Mouse (Mus musculus): ENCODE measurements around the gene Hist1h2bn. TPM values are rescaled to one million over a fixed set of nuclear protein-coding genes. Genes with fewer than 3 reads are reported as not detected.
"Not testable (repeated sequence)": the region's sequence is repeated elsewhere in the genome, so short reads cannot be mapped to it uniquely, and the experiment has no call there.

The Hist1h2bn gene
- total RNA-seq, 1 experiment from 2014 or later = 105 TPM

GRCm38 (mm10) chr13:21722993-21723836 is 30.7 kb upstream of the Hist1h2bn start:
- ATAC-seq (ENCODE audit: extremely low read depth, insufficient number of reproducible peaks, low FRiP score, poor library complexity, severe bottlenecking) = no peak

- no peak for ATAC-seq (ENCODE audit: extremely low read depth, insufficient number of reproducible peaks, low FRiP score, poor library complexity, severe bottlenecking)
Measured at GRCm38 (mm10) chr13:21727948-21728572, 25.9 kb upstream of the Hist1h2bn start.

DNA sequence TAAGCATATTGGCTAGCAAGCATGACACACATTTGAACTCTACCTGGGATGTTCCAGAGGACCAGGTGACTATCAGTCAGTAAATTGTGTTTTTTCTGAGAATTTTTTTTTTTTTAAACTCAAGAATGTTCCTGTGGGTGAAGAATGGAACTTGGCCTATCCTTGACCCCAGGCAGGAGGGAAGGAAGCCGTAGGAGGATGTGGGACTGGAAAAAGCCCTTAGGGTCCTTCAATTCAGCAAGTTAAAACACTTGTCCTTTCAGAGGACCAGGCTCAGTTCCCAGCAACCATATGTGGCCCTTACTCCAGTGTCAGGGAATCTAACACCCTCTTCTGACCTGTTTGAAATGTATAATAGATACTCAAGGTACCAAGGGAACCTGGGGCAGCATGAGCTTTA is 24.4 kb upstream of the Hist1h2bn start:
- ATAC-seq (ENCODE audit: extremely low read depth, insufficient number of reproducible peaks, low FRiP score, poor library complexity, severe bottlenecking) = no peak

DNA sequence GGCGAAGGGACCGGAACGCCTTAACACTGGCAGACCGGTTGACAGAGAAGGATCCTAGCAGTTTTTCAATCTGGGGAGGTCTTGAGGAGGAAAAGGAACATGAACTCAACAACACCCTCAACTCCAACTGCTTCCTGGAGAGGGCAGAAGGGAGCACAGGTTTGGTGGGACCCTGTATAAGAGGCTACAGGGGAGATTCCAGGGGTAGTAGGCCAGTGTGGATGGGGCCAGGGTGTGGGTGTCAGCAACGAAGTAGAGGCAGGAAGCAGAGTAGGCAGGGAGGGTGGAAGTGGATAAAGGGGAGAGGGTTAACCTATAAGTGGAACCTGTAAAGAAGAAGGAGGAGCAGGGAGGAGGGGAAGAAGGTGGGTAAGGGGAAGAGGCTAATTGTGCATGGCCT is 20.5 kb upstream of the Hist1h2bn start:
- no peak for ATAC-seq (ENCODE audit: extremely low read depth, insufficient number of reproducible peaks, low FRiP score, poor library complexity, severe bottlenecking)

- peak; percentile 81 for ATAC-seq (ENCODE audit: extremely low read depth, insufficient number of reproducible peaks, low FRiP score, poor library complexity, severe bottlenecking)
Measured at GRCm38 (mm10) chr13:21734010-21734905, 19.7 kb upstream of the Hist1h2bn start.

DNA sequence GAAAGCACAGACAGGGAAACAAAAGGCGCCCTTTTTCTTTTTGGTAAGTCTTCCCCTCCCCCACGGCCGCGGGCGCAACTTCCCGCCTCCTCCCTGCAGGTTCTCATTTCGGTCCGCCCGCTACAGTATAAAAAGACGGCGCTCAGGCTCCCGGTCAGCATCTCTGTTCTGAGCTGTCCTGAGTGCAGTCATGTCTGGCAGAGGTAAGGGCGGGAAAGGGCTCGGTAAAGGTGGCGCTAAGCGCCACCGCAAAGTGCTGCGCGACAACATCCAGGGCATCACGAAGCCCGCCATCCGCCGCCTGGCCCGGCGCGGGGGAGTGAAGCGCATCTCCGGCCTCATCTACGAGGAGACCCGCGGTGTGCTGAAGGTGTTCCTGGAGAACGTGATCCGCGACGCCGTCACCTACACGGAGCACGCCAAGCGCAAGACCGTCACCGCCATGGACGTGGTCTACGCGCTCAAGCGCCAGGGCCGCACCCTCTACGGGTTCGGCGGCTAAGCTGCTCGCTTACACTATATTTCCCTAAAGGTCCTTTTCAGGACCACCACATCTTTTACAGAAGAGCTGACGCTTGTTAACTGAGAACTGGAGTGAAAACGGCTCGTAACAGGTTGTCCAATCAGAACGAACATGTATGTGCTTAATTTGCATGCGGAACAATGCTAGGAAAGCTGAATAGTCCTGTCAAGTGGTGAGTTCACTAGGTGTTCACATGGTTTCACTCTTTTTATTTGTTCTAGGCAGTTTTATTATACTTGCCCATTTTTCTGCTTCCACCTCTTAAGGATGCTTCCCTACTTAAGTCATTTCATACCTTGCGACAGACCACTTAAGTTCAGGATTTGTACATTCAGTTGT is 18.8 kb upstream of the Hist1h2bn start, which contains the start of gene Hist1h4j:
TSS of gene Hist1h4j (plus strand) at position 159 of the 862 bp plus-strand sequence.
- ATAC-seq (ENCODE audit: extremely low read depth, insufficient number of reproducible peaks, low FRiP score, poor library complexity, severe bottlenecking) = peak; percentile 55

- ATAC-seq (ENCODE audit: extremely low read depth, insufficient number of reproducible peaks, low FRiP score, poor library complexity, severe bottlenecking) = no peak
Measured at GRCm38 (mm10) chr13:21745006-21745405, 8.9 kb upstream of the Hist1h2bn start.

GRCm38 (mm10) chr13:21749387-21750158 is 4.3 kb upstream of the Hist1h2bn start:
- no peak for ATAC-seq (ENCODE audit: extremely low read depth, insufficient number of reproducible peaks, low FRiP score, poor library complexity, severe bottlenecking)

- peak; percentile 56 for ATAC-seq (ENCODE audit: extremely low read depth, insufficient number of reproducible peaks, low FRiP score, poor library complexity, severe bottlenecking)
Measured at GRCm38 (mm10) chr13:21750159-21751017, 3.5 kb upstream of the Hist1h2bn start, which contains the start of gene Hist1h4k. Hist1h4k (minus strand) TSS chr13:21750505.

- ATAC-seq (ENCODE audit: extremely low read depth, insufficient number of reproducible peaks, low FRiP score, poor library complexity, severe bottlenecking) = no peak
Measured at GRCm38 (mm10) chr13:21751417-21751816, 2.5 kb upstream of the Hist1h2bn start.

DNA sequence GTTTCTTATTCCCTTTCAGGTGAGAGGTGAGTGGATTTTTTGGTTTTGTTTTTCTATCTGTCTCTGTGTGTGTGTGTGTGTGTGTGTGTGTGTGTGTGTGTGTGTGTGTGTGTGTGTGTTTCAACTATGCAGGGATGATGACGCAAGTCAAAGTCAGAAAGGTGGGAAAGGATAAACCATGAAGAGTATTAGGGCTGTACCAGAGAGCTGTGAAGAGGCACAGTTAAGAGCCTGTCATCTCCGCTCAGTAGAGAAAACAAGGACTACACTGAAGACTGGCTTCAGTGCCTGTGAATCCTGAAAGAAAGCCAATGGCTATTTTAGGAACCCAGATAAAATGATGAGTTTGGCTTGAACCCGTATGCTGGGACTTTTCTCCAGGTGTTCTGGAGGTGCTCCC is 2.1 kb upstream of the Hist1h2bn start:
- no peak for ATAC-seq (ENCODE audit: extremely low read depth, insufficient number of reproducible peaks, low FRiP score, poor library complexity, severe bottlenecking)

DNA sequence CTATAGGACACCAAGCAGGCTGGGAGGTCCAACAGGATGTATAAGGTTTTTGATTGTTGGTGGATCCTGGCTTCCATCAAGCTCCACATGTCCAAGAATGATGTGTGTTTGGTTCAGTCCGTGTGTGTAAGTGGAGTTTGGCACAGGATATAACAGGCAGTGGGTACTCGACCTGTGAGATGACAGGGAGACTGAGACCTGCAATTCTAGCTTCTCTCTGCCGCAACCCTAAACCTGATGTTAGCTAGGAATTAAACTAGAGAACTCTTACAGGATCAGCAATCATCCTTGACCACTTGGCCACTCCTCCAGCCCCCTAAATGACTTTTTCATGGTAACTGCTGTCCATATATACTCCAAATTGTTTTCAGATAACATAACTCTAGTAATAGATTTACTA is 1.6 kb upstream of the Hist1h2bn start:
- ATAC-seq (ENCODE audit: extremely low read depth, insufficient number of reproducible peaks, low FRiP score, poor library complexity, severe bottlenecking) = no peak

DNA sequence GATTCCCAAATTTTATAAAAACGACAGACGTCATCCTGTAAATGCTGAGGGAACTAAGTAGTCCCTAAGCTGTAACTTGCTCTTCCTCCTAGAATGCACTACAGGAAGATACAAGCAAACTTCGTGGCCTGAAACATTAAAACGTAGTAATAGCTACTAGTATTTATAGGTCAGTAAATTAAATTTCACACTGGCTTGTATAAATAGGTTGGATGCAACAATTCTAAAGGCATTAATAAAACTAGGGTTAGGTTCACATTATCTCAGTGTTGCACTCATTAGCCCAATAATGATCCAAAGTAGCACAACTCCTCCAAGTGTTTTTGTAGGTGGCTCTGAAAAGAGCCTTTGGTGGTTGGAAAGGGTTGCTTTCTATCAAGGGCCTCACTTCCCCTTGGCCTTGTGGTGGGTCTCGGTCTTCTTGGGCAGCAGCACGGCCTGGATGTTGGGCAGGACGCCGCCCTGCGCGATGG is 836 bp upstream of the Hist1h2bn start:
- no peak for ATAC-seq (ENCODE audit: extremely low read depth, insufficient number of reproducible peaks, low FRiP score, poor library complexity, severe bottlenecking)

GRCm38 (mm10) chr13:21754294-21755001 is 525 bp downstream of the Hist1h2bn start:
- not testable (repeated sequence) for ATAC-seq (ENCODE audit: extremely low read depth, insufficient number of reproducible peaks, low FRiP score, poor library complexity, severe bottlenecking)

DNA sequence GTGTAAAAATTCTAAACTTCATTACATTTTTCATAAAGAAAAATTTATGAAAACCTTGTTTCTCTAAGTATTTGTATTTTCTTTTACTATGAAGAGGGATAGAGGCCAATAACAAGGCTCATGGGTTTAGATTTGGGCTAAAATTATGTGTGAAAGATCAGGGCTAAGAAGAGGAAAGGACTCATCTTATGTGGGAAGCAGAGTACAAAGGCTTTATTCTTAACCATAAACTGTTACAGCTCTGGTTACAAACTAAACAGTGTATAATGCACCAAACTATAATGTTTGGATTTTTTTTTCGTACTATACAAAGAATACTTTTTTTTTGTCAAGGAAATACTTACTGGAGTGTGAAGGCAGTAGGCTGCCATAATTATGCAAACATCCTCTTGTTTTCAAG is 1.8 kb downstream of the Hist1h2bn start:
- ATAC-seq (ENCODE audit: extremely low read depth, insufficient number of reproducible peaks, low FRiP score, poor library complexity, severe bottlenecking) = no peak
